Mouse (Mus musculus): ENCODE measurements around the gene Zcchc3. TPM values are rescaled to one million over a fixed set of nuclear protein-coding genes. Genes with fewer than 3 reads are reported as not detected.
"Not testable (repeated sequence)": the region's sequence is repeated elsewhere in the genome, so short reads cannot be mapped to it uniquely, and the experiment has no call there.

The Zcchc3 gene
- polyA plus RNA-seq, 1 experiment from 2014 or later = 42.3 TPM

- no peaks in the 10 kb centered on the region for H3K4me1 ChIP-seq (ENCODE audit: insufficient read depth)
- DNase-seq = no peak
- H3K36me3 ChIP-seq (ENCODE audit: insufficient read depth) = no peaks in the 10 kb centered on the region
- ATAC-seq (ENCODE audit: insufficient read depth) = no peak
- WGBS = 68% methylated on average over 4 of the region's 4 CpGs
- H3K27ac ChIP-seq (ENCODE audit: low read depth) = no peak overlapping the region
- H3K4me2 ChIP-seq = no peak overlapping the region
- H3K27me3 ChIP-seq (ENCODE audit: insufficient read depth, low read length) = no peaks in the 10 kb centered on the region
- no peak overlapping the region for H3K9ac ChIP-seq
- H3K9me3 ChIP-seq (ENCODE audit: low read depth, low read length) = no peaks in the 10 kb centered on the region
- TF ChIP-seq CTCF (IDR thresholded peaks at IDR 0.05; ENCODE audit: low read depth) = no peak
- no peak overlapping the region for H3K4me3 ChIP-seq (ENCODE audit: low read depth, low read length)
Measured at GRCm38 (mm10) chr2:152442322-152442721, 27.5 kb upstream of the Zcchc3 start.

GRCm38 (mm10) chr2:152439833-152440232 is 25.0 kb upstream of the Zcchc3 start:
- Histone ChIP-seq H3K9me3 (ENCODE audit: low read depth, low read length) (no peaks in the 10 kb centered on the region), H3K4me1 (ENCODE audit: insufficient read depth) (no peaks in the 10 kb centered on the region), H3K27ac (ENCODE audit: low read depth) (no peak overlapping the region), H3K4me3 (ENCODE audit: low read depth, low read length) (no peak overlapping the region), H3K36me3 (ENCODE audit: insufficient read depth) (no peaks in the 10 kb centered on the region), H3K4me2 (no peak overlapping the region), H3K9ac (no peak overlapping the region), H3K27me3 (ENCODE audit: insufficient read depth, low read length) (no peaks in the 10 kb centered on the region)
- TF ChIP-seq CTCF (IDR thresholded peaks at IDR 0.05; ENCODE audit: low read depth) = no peak
- WGBS = 56% methylated on average over 2 of the region's 2 CpGs
- DNase-seq (no peak), ATAC-seq (ENCODE audit: insufficient read depth) (no peak)

- no peak overlapping the region for H3K4me3 ChIP-seq (ENCODE audit: low read depth, low read length)
- no peak overlapping the region for H3K27ac ChIP-seq (ENCODE audit: low read depth)
- no peaks in the 10 kb centered on the region for H3K27me3 ChIP-seq (ENCODE audit: insufficient read depth, low read length)
- no peaks in the 10 kb centered on the region for H3K36me3 ChIP-seq (ENCODE audit: insufficient read depth)
- peak; percentile 20 for DNase-seq
- no peaks in the 10 kb centered on the region for H3K9me3 ChIP-seq (ENCODE audit: low read depth, low read length)
- no peaks in the 10 kb centered on the region for H3K4me1 ChIP-seq (ENCODE audit: insufficient read depth)
- H3K9ac ChIP-seq = no peak overlapping the region
- WGBS = 50% methylated on average over 1 of the region's 1 CpGs
- TF ChIP-seq CTCF (IDR thresholded peaks at IDR 0.05; ENCODE audit: low read depth) = peak; percentile 44
- no peak for ATAC-seq (ENCODE audit: insufficient read depth)
- no peak overlapping the region for H3K4me2 ChIP-seq
Measured at GRCm38 (mm10) chr2:152438963-152439362, 24.1 kb upstream of the Zcchc3 start.

GRCm38 (mm10) chr2:152436983-152437860 is 22.4 kb upstream of the Zcchc3 start:
- peak; percentile 88 for ATAC-seq (ENCODE audit: insufficient read depth)
- Histone ChIP-seq H3K4me3 (ENCODE audit: low read depth, low read length) (peak overlapping the region; percentile 31), H3K9me3 (ENCODE audit: low read depth, low read length) (no peaks in the 10 kb centered on the region), H3K27me3 (ENCODE audit: insufficient read depth, low read length) (no peaks in the 10 kb centered on the region), H3K36me3 (ENCODE audit: insufficient read depth) (no peaks in the 10 kb centered on the region), H3K9ac (peak overlapping the region; percentile 38; the same call in 1 of the 2 replicates), H3K27ac (ENCODE audit: low read depth) (no peak overlapping the region), H3K4me2 (peak overlapping the region; percentile 64), H3K4me1 (ENCODE audit: insufficient read depth) (no peaks in the 10 kb centered on the region)
- 3% methylated on average over 23 of the region's 23 CpGs for WGBS
- peak; percentile 96 for TF ChIP-seq CTCF (IDR thresholded peaks at IDR 0.05; ENCODE audit: low read depth)
- peak; percentile 91 for DNase-seq

GRCm38 (mm10) chr2:152436405-152436901 is 21.6 kb upstream of the Zcchc3 start:
- no peak for ATAC-seq (ENCODE audit: insufficient read depth)
- H3K4me1 ChIP-seq (ENCODE audit: insufficient read depth) = no peaks in the 10 kb centered on the region
- no peak overlapping the region for H3K4me3 ChIP-seq (ENCODE audit: low read depth, low read length)
- H3K9ac ChIP-seq = no peak overlapping the region
- H3K9me3 ChIP-seq (ENCODE audit: low read depth, low read length) = no peaks in the 10 kb centered on the region
- H3K36me3 ChIP-seq (ENCODE audit: insufficient read depth) = no peaks in the 10 kb centered on the region
- H3K27ac ChIP-seq (ENCODE audit: low read depth) = peak overlapping the region; percentile 27; the same call in 1 of the 2 replicates
- 76% methylated on average over 7 of the region's 7 CpGs for WGBS
- no peak for DNase-seq
- TF ChIP-seq CTCF (IDR thresholded peaks at IDR 0.05; ENCODE audit: low read depth) = no peak
- H3K27me3 ChIP-seq (ENCODE audit: insufficient read depth, low read length) = no peaks in the 10 kb centered on the region
- H3K4me2 ChIP-seq = no peak overlapping the region

DNA sequence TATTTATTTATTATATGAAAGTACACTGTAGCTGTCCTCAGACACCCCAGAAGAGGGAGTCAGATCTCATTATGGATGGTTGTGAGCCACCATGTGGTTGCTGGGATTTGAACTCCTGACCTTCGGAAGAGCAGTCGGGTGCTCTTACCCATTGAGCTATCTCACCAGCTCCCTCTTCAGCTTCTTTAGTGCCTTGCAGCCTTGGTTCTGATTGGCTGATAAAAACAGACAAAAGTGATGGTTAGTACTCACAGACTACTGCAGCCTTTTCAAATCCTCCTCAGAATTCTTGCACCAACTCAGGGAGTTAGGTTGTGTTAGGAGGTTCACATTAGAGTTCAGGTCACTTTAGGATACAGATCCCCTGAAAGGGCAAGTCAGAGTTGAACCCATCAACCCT is 13.7 kb upstream of the Zcchc3 start:
- H3K27ac ChIP-seq (ENCODE audit: low read depth); H3K4me2 ChIP-seq; H3K27me3 ChIP-seq (ENCODE audit: insufficient read depth, low read length); H3K4me3 ChIP-seq (ENCODE audit: low read depth, low read length); H3K9ac ChIP-seq; H3K4me1 ChIP-seq (ENCODE audit: insufficient read depth); H3K9me3 ChIP-seq (ENCODE audit: low read depth, low read length); H3K36me3 ChIP-seq (ENCODE audit: insufficient read depth); ATAC-seq (ENCODE audit: insufficient read depth): not testable (repeated sequence)
- 71% methylated on average over 2 of the region's 2 CpGs for WGBS
- TF ChIP-seq CTCF (IDR thresholded peaks at IDR 0.05; ENCODE audit: low read depth) = peak; percentile 26; the same call in 1 of the 2 replicates
- DNase-seq = peak; percentile 36

- Histone ChIP-seq H3K4me3 (ENCODE audit: low read depth, low read length) (no peak overlapping the region), H3K9ac (0 out of 2 replicates have a peak overlapping the region, but pooled peaks have one; percentile 0), H3K36me3 (ENCODE audit: insufficient read depth) (no peaks in the 10 kb centered on the region), H3K27me3 (ENCODE audit: insufficient read depth, low read length) (no peaks in the 10 kb centered on the region), H3K9me3 (ENCODE audit: low read depth, low read length) (no peaks in the 10 kb centered on the region), H3K27ac (ENCODE audit: low read depth) (no peak overlapping the region), H3K4me1 (ENCODE audit: insufficient read depth) (peaks cover 5% of the 10 kb centered on the region; the same call in 1 of the 2 replicates), H3K4me2 (peak overlapping the region; percentile 47)
- ATAC-seq (ENCODE audit: insufficient read depth) = 0 out of 2 replicates have a peak, but pooled peaks have one; percentile 38
- peak; percentile 68 for DNase-seq
- WGBS = 9% methylated on average over 12 of the region's 12 CpGs
- TF ChIP-seq CTCF (IDR thresholded peaks at IDR 0.05; ENCODE audit: low read depth) = no peak
Measured at GRCm38 (mm10) chr2:152427493-152427892, 12.7 kb upstream of the Zcchc3 start.
